Mouse (Mus musculus): ENCODE measurements around the gene Wars2.
A peak's percentile ranks its signal among the peaks of the same experiment; 100 is the strongest.

Wars2 gene

GRCm38 (mm10) chr3:99140940-99141854 lies at the start of gene Wars2:
Gene Wars2, plus strand, starts transcription at chr3:99141068.
- peak; percentile 73 for DNase-seq (ENCODE audit: low read depth)

GRCm38 (mm10) chr3:99096816-99097215 lies 44.1 kb upstream of the Wars2 start:
- no peak for DNase-seq (ENCODE audit: low read depth)

GRCm38 (mm10) chr3:99110353-99111213 lies 30.3 kb upstream of the Wars2 start:
- DNase-seq (ENCODE audit: low read depth) = no peak

GRCm38 (mm10) chr3:99111214-99111608 lies 29.7 kb upstream of the Wars2 start:
- no peak for DNase-seq (ENCODE audit: low read depth)

GRCm38 (mm10) chr3:99113266-99113837 lies 27.5 kb upstream of the Wars2 start:
- no peak for DNase-seq (ENCODE audit: low read depth)

GRCm38 (mm10) chr3:99120942-99121341 lies 19.9 kb upstream of the Wars2 start:
- DNase-seq (ENCODE audit: low read depth) = no peak

- DNase-seq (ENCODE audit: low read depth) = no peak
Observed at GRCm38 (mm10) chr3:99130521-99130920, 10.3 kb upstream of the Wars2 start.

- no peak for DNase-seq (ENCODE audit: low read depth)
Observed at GRCm38 (mm10) chr3:99131973-99132372, 8.9 kb upstream of the Wars2 start.

GRCm38 (mm10) chr3:99133913-99134312 lies 7.0 kb upstream of the Wars2 start:
- no peak for DNase-seq (ENCODE audit: low read depth)

- no peak for DNase-seq (ENCODE audit: low read depth)
Observed at GRCm38 (mm10) chr3:99147886-99148285, 7.0 kb downstream of the Wars2 start.

GRCm38 (mm10) chr3:99149035-99149434 lies 8.2 kb downstream of the Wars2 start:
- DNase-seq (ENCODE audit: low read depth) = no peak

- no peak for DNase-seq (ENCODE audit: low read depth)
Observed at GRCm38 (mm10) chr3:99156286-99156685, 15.4 kb downstream of the Wars2 start.

GRCm38 (mm10) chr3:99156987-99157386 lies 16.1 kb downstream of the Wars2 start:
- DNase-seq (ENCODE audit: low read depth) = no peak

GRCm38 (mm10) chr3:99157451-99158015 lies 16.7 kb downstream of the Wars2 start:
- DNase-seq (ENCODE audit: low read depth) = no peak

- DNase-seq (ENCODE audit: low read depth) = no peak
Observed at GRCm38 (mm10) chr3:99160016-99160415, 19.1 kb downstream of the Wars2 start.

GRCm38 (mm10) chr3:99162191-99162590 lies 21.3 kb downstream of the Wars2 start:
- no peak for DNase-seq (ENCODE audit: low read depth)

- DNase-seq (ENCODE audit: low read depth) = no peak
Observed at GRCm38 (mm10) chr3:99167734-99168133, 26.9 kb downstream of the Wars2 start.

- DNase-seq (ENCODE audit: low read depth) = no peak
Observed at GRCm38 (mm10) chr3:99173178-99173577, 32.3 kb downstream of the Wars2 start.

GRCm38 (mm10) chr3:99174658-99175304 lies 33.9 kb downstream of the Wars2 start:
- DNase-seq (ENCODE audit: low read depth) = no peak

GRCm38 (mm10) chr3:99183355-99184016 lies 42.6 kb downstream of the Wars2 start:
- DNase-seq (ENCODE audit: low read depth) = no peak

GRCm38 (mm10) chr3:99184373-99184772 lies 43.5 kb downstream of the Wars2 start:
- DNase-seq (ENCODE audit: low read depth) = no peak

Data from c-Kit-positive CD71-negative TER-119-negative erythroid progenitor cells, embryonic 14.5 days (primary cell).